ENCODE assay signal across 31 mouse cellular contexts in the genomic region with DNA sequence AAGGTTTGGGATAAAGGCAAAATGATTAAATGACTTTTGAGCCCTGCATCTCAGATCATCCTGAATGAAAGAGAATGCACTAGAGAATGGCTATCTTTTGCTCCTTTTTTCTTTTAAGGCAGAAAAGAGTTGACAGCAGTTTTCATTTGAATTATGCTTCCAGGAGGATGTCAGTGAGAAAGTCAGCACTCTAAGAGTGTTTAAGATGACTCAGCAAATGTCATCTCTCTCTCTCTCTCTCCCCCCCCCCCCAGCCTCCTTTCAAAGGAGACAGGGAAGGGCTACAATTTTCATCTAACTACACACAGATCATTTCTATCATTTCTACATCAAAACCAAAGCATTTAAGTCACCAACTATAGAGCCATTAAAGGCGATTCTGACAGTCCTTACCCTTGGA.
"Had no signal": no experiment of that assay in that cellular context is flagged by ENCODE, and none has a peak within 500 bp of the region (broad histone marks: within the 10 kb centered on the region; RNA-seq: fewer than 3 reads in every experiment).

No protein-coding gene starts in this region.

- H3K9me3 ChIP-seq: heart, embryonic 12.5 days; heart, embryonic 13.5 days; heart, embryonic 15.5 days; hindbrain, embryonic 10.5 days; hindbrain, embryonic 12.5 days; hindbrain, embryonic 13.5 days; hindbrain, embryonic 15.5 days; intestine, embryonic 15.5 days; kidney, embryonic 15.5 days had no signal

- H3K27me3 ChIP-seq: heart, embryonic 12.5 days; heart, embryonic 13.5 days; heart, embryonic 15.5 days; hindbrain, embryonic 12.5 days; hindbrain, embryonic 13.5 days; hindbrain, embryonic 15.5 days; intestine, embryonic 15.5 days; kidney, embryonic 15.5 days had no signal

- H3K4me1 ChIP-seq: hindbrain, embryonic 10.5 days had no signal

- H3K4me3 ChIP-seq: heart, embryonic 12.5 days; heart, embryonic 13.5 days; heart, embryonic 15.5 days; hindbrain, embryonic 10.5 days; hindbrain, embryonic 12.5 days; hindbrain, embryonic 13.5 days; hindbrain, embryonic 15.5 days; intestine, embryonic 15.5 days; kidney, embryonic 15.5 days; layer of hippocampus, adult 2 months; left cerebral cortex, adult 2 months had no signal

- H3K4me2 ChIP-seq: heart, embryonic 11.5 days; heart, embryonic 12.5 days; heart, embryonic 13.5 days; heart, embryonic 15.5 days; hindbrain, embryonic 12.5 days; hindbrain, embryonic 13.5 days; hindbrain, embryonic 14.5 days; hindbrain, embryonic 15.5 days; intestine, embryonic 15.5 days; kidney, embryonic 15.5 days had no signal

- H3K36me3 ChIP-seq: heart, embryonic 12.5 days; heart, embryonic 13.5 days; heart, embryonic 15.5 days; hindbrain, embryonic 10.5 days; hindbrain, embryonic 12.5 days; hindbrain, embryonic 13.5 days; hindbrain, embryonic 15.5 days; intestine, embryonic 15.5 days; kidney, embryonic 15.5 days had no signal

- DNase-seq: heart, postnatal 10 days; heart, postnatal 14 days; heart, postnatal 36 days; heart, postnatal 4 days; kidney, adult 11 months; kidney, adult 18-20 months; kidney, adult 2 months; kidney, adult 8-10 months; kidney, adult 9 months; kidney, postnatal 10 days; kidney, postnatal 14 days; kidney, postnatal 25 days; kidney, postnatal 36 days; kidney, postnatal 4 days; layer of hippocampus, adult 9-11 months; layer of hippocampus, postnatal 36 days had no signal

- H3K27ac ChIP-seq: heart, embryonic 13.5 days; heart, embryonic 15.5 days; hindbrain, embryonic 10.5 days; hindbrain, embryonic 12.5 days; hindbrain, embryonic 13.5 days; hindbrain, embryonic 14.5 days; hindbrain, embryonic 15.5 days; hindbrain, postnatal 0 days; intestine, embryonic 15.5 days; kidney, embryonic 15.5 days; kidney, postnatal 0 days; layer of hippocampus, adult 2 months; left cerebral cortex, adult 2 months had no signal

- H3K9ac ChIP-seq: heart, embryonic 12.5 days; heart, embryonic 13.5 days; heart, embryonic 15.5 days; hindbrain, embryonic 12.5 days; hindbrain, embryonic 13.5 days; hindbrain, embryonic 14.5 days; hindbrain, embryonic 15.5 days; intestine, embryonic 15.5 days; kidney, embryonic 15.5 days had no signal
